ENCODE assay signal across 30 mouse cellular contexts in genomic region chr6:94890165-94890564, GRCm38 (mm10).
DNase-seq lines count a peak whose midpoint lies in the region; ATAC-seq and TF ChIP-seq lines count a peak whose summit lies in the region.
"Had no signal": no experiment of that assay in that cellular context is flagged by ENCODE, and none has a peak within 500 bp of the region (broad histone marks: within the 10 kb centered on the region; RNA-seq: fewer than 3 reads in every experiment).

No protein-coding gene starts in this region.

- WGBS in heart, embryonic 12.5 days: 41% methylated on average over 3 of the region's 3 CpGs
- 36% methylated on average over 3 of the region's 3 CpGs for WGBS in lung, embryonic 16.5 days
- WGBS in lung, adult 2 months: 49% methylated on average over 3 of the region's 3 CpGs
- 22% methylated on average over 3 of the region's 3 CpGs for WGBS in embryonic facial prominence, embryonic 11.5 days
- 60% methylated on average over 3 of the region's 3 CpGs for WGBS in liver, embryonic 11.5 days

- peaks cover 38% of the 10 kb centered on the region for H3K4me1 ChIP-seq in heart, embryonic 12.5 days (replicated peaks)
- 0 out of 2 replicates have a peak, but pooled peaks cover 2% of the 10 kb centered on the region for H3K4me1 ChIP-seq in lung, embryonic 16.5 days (replicated peaks; ENCODE audit: control insufficient read depth, insufficient read depth, low read length)
- H3K4me1 ChIP-seq in lung, adult 2 months (ENCODE audit: control insufficient read depth, insufficient read depth, low read length): no peaks in the 10 kb centered on the region
- no peaks in the 10 kb centered on the region for H3K4me1 ChIP-seq in embryonic facial prominence, embryonic 11.5 days (ENCODE audit: control insufficient read depth, insufficient read depth, low read length)
- no peaks in the 10 kb centered on the region for H3K4me1 ChIP-seq in liver, embryonic 11.5 days (replicated peaks; ENCODE audit: control insufficient read depth, insufficient read depth, low read length)
- H3K4me1 ChIP-seq: forebrain, embryonic 10.5 days; forebrain, embryonic 15.5 days; liver, embryonic 15.5 days; neural tube, embryonic 13.5 days; stomach, embryonic 15.5 days had no signal

- ATAC-seq in heart, embryonic 12.5 days (ENCODE audit: insufficient number of reproducible peaks, low FRiP score): no peak
- ATAC-seq in lung, embryonic 16.5 days (ENCODE audit: low read depth): peak; percentile 17; the same call in 1 of the 2 replicates
- no peak for ATAC-seq in embryonic facial prominence, embryonic 11.5 days (replicated peaks; ENCODE audit: insufficient number of reproducible peaks, low FRiP score, low TSS enrichment, low read depth)
- no peak for ATAC-seq in liver, embryonic 11.5 days (replicated peaks; ENCODE audit: low FRiP score)
- ATAC-seq: forebrain, embryonic 15.5 days; hindbrain, embryonic 16.5 days; midbrain, embryonic 16.5 days; Patski had no signal

- DNase-seq in heart, adult 11 months: peak; percentile 54
- no peak for DNase-seq in lung, adult 2 months
- DNase-seq in embryo, embryonic 10 days (ENCODE audit: low spot score): peak; percentile 53
- peak; percentile 42 for DNase-seq in embryonic facial prominence, embryonic 11.5 days (ENCODE audit: low spot score)
- DNase-seq in frontal cortex, postnatal 14 days (ENCODE audit: low spot score in 2 of 2): no peak
- no peak for DNase-seq in liver, embryonic 11.5 days (ENCODE audit: low spot score)
- DNase-seq: adrenal gland, postnatal 10 days; cerebellum, adult 11 months; cerebellum, adult 9-10 months; cerebellum, postnatal 36 days; kidney, adult 2 months; kidney, postnatal 4 days; liver; lung, postnatal 10 days; thymus, adult 18-20 months; thymus, postnatal 25 days had no signal

- TF ChIP-seq CTCF in lung, adult 2 months (IDR thresholded peaks at IDR 0.05; ENCODE audit: insufficient read depth, low read length): no peak

- H3K4me2 ChIP-seq in heart, embryonic 12.5 days: no peak overlapping the region
- no peak overlapping the region for H3K4me2 ChIP-seq in lung, embryonic 16.5 days (ENCODE audit: low read depth, low read length)
- no peak overlapping the region for H3K4me2 ChIP-seq in embryonic facial prominence, embryonic 11.5 days (ENCODE audit: low read depth, low read length)
- no peak overlapping the region for H3K4me2 ChIP-seq in liver, embryonic 11.5 days
- H3K4me2 ChIP-seq: embryonic facial prominence, embryonic 12.5 days; forebrain, embryonic 15.5 days; liver, embryonic 15.5 days; midbrain, embryonic 11.5 days; neural tube, embryonic 13.5 days; stomach, embryonic 15.5 days had no signal

- no peak for TF ChIP-seq POLR2A in lung, adult 2 months (IDR thresholded peaks at IDR 0.05; ENCODE audit: borderline replicate concordance, extremely low read depth, low read depth, low read length)

- no peak overlapping the region for H3K9ac ChIP-seq in heart, embryonic 12.5 days
- no peak overlapping the region for H3K9ac ChIP-seq in lung, embryonic 16.5 days (ENCODE audit: low read length)
- H3K9ac ChIP-seq in embryonic facial prominence, embryonic 11.5 days (replicated peaks; ENCODE audit: low read length): no peak overlapping the region
- H3K9ac ChIP-seq in liver, embryonic 11.5 days (ENCODE audit: low read depth, low read length): no peak overlapping the region
- H3K9ac ChIP-seq: embryonic facial prominence, embryonic 12.5 days; forebrain, embryonic 15.5 days; liver, embryonic 15.5 days; neural tube, embryonic 13.5 days; stomach, embryonic 15.5 days had no signal

- H3K27ac ChIP-seq in heart, embryonic 12.5 days (ENCODE audit: poor library complexity, severe bottlenecking): no peak overlapping the region
- H3K27ac ChIP-seq in lung, embryonic 16.5 days (ENCODE audit: low read length): 0 out of 2 replicates have a peak overlapping the region, but pooled peaks have one; percentile 22
- H3K27ac ChIP-seq in embryonic facial prominence, embryonic 11.5 days (replicated peaks; ENCODE audit: low read depth, low read length): no peak overlapping the region
- no peak overlapping the region for H3K27ac ChIP-seq in liver, embryonic 11.5 days (ENCODE audit: low read depth, low read length)
- H3K27ac ChIP-seq: forebrain, embryonic 10.5 days; forebrain, embryonic 15.5 days; kidney, postnatal 0 days; liver, embryonic 15.5 days; neural tube, embryonic 13.5 days; stomach, embryonic 15.5 days had no signal

- no peak overlapping the region for H3K4me3 ChIP-seq in heart, embryonic 12.5 days
- H3K4me3 ChIP-seq in lung, embryonic 16.5 days (ENCODE audit: low read length): no peak overlapping the region
- no peak overlapping the region for H3K4me3 ChIP-seq in lung, adult 2 months (replicated peaks; ENCODE audit: extremely low read depth, low read depth, low read length)
- H3K4me3 ChIP-seq in embryonic facial prominence, embryonic 11.5 days (ENCODE audit: low read depth, low read length): no peak overlapping the region
- no peak overlapping the region for H3K4me3 ChIP-seq in liver, embryonic 11.5 days (ENCODE audit: low read depth, low read length)
- H3K4me3 ChIP-seq: embryonic facial prominence, embryonic 12.5 days; forebrain, embryonic 10.5 days; forebrain, embryonic 15.5 days; liver, embryonic 15.5 days; neural tube, embryonic 13.5 days; stomach, embryonic 15.5 days had no signal

- no peaks in the 10 kb centered on the region for H3K27me3 ChIP-seq in heart, embryonic 12.5 days (replicated peaks)
- H3K27me3 ChIP-seq in lung, embryonic 16.5 days (ENCODE audit: control insufficient read depth, insufficient read depth, low read depth, low read length): no peaks in the 10 kb centered on the region
- H3K27me3 ChIP-seq in embryonic facial prominence, embryonic 11.5 days (ENCODE audit: control insufficient read depth, insufficient read depth, low read length): no peaks in the 10 kb centered on the region
- H3K27me3 ChIP-seq in liver, embryonic 11.5 days (replicated peaks; ENCODE audit: control insufficient read depth, insufficient read depth, low read length): no peaks in the 10 kb centered on the region
- H3K27me3 ChIP-seq: embryonic facial prominence, embryonic 12.5 days; forebrain, embryonic 15.5 days; liver, embryonic 15.5 days; neural tube, embryonic 13.5 days; Patski; stomach, embryonic 15.5 days had no signal

- H3K36me3 ChIP-seq in heart, embryonic 12.5 days: no peaks in the 10 kb centered on the region
- no peaks in the 10 kb centered on the region for H3K36me3 ChIP-seq in lung, embryonic 16.5 days (ENCODE audit: control insufficient read depth, insufficient read depth, low read length)
- H3K36me3 ChIP-seq in embryonic facial prominence, embryonic 11.5 days (replicated peaks; ENCODE audit: control insufficient read depth, insufficient read depth, low read depth, low read length): no peaks in the 10 kb centered on the region
- H3K36me3 ChIP-seq in liver, embryonic 11.5 days (ENCODE audit: control insufficient read depth, insufficient read depth, low read length): no peaks in the 10 kb centered on the region
- H3K36me3 ChIP-seq: embryonic facial prominence, embryonic 12.5 days; forebrain, embryonic 10.5 days; forebrain, embryonic 15.5 days; G1E; liver, embryonic 15.5 days; neural tube, embryonic 13.5 days; stomach, embryonic 15.5 days had no signal

- H3K9me3 ChIP-seq in heart, embryonic 12.5 days (replicated peaks): no peaks in the 10 kb centered on the region
- no peaks in the 10 kb centered on the region for H3K9me3 ChIP-seq in lung, embryonic 16.5 days (ENCODE audit: control insufficient read depth, low read length)
- no peaks in the 10 kb centered on the region for H3K9me3 ChIP-seq in embryonic facial prominence, embryonic 11.5 days (replicated peaks; ENCODE audit: control insufficient read depth, low read length)
- H3K9me3 ChIP-seq in liver, embryonic 11.5 days (ENCODE audit: control insufficient read depth, low read length): no peaks in the 10 kb centered on the region
- H3K9me3 ChIP-seq: embryonic facial prominence, embryonic 12.5 days; forebrain, embryonic 10.5 days; forebrain, embryonic 15.5 days; G1E; liver, embryonic 15.5 days; neural tube, embryonic 13.5 days; stomach, embryonic 15.5 days had no signal

Comparison
In these comparisons a context has a peak if more than half of its experiments do, and no peak if none do; other contexts are left out.
1. DNase-seq: peak in heart, adult 11 months (single experiment), embryo, embryonic 10 days (single experiment) and embryonic facial prominence, embryonic 11.5 days (single experiment); none in lung, adult 2 months (single experiment), frontal cortex, postnatal 14 days (0 of 2) and liver, embryonic 11.5 days (single experiment).